Mouse (Mus musculus): ENCODE results near the gene Fxyd5.
A peak's percentile ranks its signal among the peaks of the same experiment; 100 is the strongest.

The Fxyd5 gene

DNA sequence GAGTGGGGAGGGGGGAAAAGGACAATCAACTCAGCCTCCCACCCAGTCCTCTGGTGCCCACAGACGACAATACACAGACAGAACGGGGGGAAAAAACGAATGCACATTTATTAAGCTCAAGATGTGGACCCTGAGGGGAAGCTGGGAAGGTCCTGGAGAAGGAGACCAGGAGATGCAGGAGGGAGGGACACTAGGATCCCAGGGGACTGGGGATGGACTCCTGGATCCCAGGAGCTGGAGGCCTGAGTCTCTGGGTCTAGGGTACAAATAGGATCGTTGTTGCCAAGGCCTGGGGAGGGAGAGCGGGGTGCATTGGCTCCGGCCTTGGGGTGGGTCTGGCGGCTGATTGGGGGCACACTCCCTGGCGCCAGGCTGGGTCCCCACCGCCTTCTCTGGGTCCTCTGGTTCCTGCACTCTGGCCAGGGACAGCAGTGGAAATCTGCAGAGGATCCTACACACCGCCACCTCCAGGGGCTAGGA lies at the start of gene Fxyd5:
Gene Fxyd5 (minus strand): TSS at position 51 of the 480 bp plus-strand sequence.
- no peak for DNase-seq

GRCm38 (mm10) chr7:31089721-31090120 lies 47.4 kb upstream of the Fxyd5 start:
- DNase-seq: no peak

- DNase-seq: no peak
These were observed 45.9 kb upstream of the Fxyd5 start for GRCm38 (mm10) chr7:31088206-31088605.

- no peak for DNase-seq
These were observed 45.0 kb upstream of the Fxyd5 start for GRCm38 (mm10) chr7:31087262-31087661.

GRCm38 (mm10) chr7:31086175-31086755 lies 44.0 kb upstream of the Fxyd5 start:
- no peak for DNase-seq

- DNase-seq: peak; percentile 65
These were observed 42.9 kb upstream of the Fxyd5 start for GRCm38 (mm10) chr7:31085171-31085570.

DNA sequence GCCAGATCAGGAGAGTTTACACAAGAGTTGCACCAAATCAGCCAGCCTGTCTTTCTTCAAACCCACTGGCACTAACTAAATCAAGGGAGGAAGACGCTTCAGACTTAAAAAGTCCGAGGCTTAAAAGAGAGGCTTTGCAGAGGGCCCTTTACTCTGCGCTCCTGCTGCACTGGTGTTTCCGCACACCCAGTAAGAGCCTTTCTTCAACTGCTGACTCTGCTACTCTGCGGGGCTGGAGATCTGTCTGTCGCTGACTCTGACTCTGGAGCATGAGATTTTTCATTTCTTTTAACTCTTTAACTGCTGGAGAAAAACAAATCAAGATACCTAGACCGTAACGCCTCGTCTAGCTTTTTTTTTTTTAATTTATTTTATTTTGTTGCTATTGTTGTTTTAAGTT lies 41.9 kb upstream of the Fxyd5 start:
- no peak for DNase-seq

DNA sequence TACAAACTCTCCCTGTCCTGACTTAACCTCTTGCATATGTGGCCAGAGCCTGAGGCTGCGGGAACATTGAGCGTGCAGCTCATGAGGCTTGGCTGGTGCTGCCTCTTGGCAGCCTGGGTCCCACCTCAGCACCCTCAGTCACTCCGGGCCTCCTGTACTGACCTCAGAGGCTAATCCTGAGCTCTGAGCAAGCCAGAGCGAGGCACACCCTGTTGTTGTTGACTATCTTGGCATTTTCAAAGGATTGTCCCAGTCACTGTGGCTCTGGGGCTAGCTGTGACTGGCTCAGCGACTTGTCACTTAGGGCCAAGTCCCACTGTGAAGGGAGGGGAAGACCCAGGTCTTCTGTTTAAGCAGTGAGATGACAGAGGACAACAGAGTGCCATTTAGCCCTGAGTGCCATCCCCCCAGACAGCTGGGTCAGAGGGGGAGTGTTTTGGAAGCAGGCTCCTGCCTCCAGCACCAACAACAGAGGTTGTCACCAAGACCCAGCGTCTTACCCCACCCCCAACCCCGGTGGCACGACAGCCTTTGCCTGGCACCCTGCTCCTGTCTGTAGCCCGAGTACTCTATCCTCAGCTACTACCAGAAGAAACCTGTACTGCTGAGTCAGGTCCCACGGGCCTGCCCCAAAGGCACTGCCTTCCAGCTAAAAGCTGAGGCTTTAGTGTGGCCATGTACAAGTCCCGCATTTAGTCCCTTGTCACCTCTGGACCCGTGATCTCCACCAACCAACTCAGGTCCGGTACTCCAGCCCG lies 40.7 kb upstream of the Fxyd5 start:
- peak; percentile 60 for DNase-seq

DNA sequence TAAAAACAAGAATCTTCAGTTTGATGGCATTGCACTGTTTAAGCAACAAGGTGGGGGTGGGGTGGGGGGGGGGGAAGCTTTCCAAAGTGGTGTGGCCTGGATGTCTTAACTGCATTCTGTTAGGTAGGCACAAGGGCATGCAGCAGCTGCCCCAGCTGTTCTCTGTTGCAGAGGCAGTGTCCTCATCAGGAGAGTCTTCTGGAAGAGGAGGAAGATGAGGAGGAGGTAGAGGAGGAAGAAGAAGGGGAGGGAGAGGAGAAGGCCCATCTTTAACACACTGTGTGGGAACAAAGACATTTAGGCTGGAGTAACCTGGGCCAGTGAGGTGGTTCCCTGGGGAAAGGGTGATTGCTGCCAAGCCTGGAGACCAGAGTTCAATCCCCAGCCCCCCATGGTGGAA lies 39.8 kb upstream of the Fxyd5 start:
- no peak for DNase-seq

- DNase-seq: no peak
These were observed 38.8 kb upstream of the Fxyd5 start for GRCm38 (mm10) chr7:31081106-31081505.

DNA sequence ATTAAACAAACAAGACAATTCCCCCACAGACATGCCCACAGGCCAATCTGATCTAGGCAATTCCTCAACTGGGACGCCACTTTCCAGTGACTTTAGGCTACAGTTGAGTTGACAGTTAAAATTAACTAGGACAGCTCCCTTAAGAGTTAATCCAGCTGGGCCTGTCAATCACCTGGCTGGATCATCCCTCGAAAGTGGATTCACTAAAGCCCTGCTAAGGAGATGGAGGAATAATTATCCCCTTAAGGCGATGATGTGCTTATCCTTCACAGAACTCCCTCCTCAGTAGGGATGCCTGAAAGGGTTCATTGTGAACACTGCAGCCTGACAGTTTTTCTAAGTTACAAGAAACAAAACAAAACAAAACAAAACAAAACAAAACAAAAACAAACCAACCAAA lies 38.3 kb upstream of the Fxyd5 start:
- no peak for DNase-seq

DNA sequence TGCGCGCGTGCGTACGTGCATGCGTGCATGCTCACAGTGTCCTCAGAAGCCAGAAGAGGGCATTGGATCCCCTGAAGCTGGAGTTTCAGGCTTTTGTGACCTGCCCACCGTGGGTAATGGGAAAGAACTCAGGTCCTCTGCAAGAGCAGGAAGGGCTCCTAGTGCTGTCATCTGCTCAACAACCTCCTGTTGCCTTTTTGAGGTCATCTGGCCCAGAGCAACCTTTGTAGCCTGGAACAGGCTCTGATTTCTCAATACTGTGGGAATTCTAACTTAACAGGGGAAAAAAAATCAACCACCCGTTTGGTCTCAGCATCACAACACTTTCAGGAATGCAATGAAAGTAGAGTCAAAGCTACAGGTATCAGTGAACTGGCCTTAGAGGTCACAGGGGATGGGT lies 37.4 kb upstream of the Fxyd5 start:
- no peak for DNase-seq

GRCm38 (mm10) chr7:31077885-31078445 lies 35.7 kb upstream of the Fxyd5 start:
- DNase-seq: peak; percentile 76

DNA sequence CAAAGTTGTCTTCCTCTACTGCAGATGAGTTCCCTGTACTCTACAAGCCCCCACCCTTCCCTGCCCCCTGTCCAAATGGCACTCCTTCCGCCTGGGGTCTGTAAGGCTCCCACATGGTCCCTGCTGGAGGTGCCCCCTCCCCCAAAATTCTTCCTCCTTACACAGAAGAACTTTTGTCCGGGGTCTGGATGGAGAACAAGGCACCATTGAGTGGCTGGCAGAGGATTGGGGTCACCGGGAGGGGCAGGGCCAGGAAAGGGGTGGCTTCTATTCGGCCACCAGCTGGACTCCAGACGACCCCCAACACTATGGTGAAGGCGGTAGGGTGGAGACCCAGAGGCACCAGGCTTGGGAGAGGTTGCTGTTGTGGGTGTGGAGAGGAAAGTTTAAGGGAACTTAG lies 35.2 kb upstream of the Fxyd5 start:
- DNase-seq: no peak

- no peak for DNase-seq
These were observed 34.2 kb upstream of the Fxyd5 start, which contains the start of gene Fxyd3 for GRCm38 (mm10) chr7:31076492-31076891. Gene Fxyd3 (minus strand): TSS chr7:31076704.

DNA sequence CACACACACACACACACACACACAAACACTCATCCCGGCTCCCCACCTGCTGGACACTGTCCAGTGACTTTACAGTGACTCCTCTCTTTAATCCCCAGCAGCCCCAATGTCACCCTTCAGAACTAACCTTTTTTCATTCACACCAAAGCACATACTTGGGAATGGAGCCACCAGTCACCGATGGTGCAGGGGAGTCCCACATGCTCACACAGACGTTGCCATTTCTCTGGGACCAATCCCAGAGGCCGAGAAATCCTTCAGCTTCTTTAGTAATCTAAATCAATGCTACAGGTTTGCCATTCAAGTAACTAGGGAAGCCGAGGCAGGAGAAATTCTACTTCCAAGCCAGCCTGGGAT lies 32.4 kb upstream of the Fxyd5 start:
- DNase-seq: no peak

DNA sequence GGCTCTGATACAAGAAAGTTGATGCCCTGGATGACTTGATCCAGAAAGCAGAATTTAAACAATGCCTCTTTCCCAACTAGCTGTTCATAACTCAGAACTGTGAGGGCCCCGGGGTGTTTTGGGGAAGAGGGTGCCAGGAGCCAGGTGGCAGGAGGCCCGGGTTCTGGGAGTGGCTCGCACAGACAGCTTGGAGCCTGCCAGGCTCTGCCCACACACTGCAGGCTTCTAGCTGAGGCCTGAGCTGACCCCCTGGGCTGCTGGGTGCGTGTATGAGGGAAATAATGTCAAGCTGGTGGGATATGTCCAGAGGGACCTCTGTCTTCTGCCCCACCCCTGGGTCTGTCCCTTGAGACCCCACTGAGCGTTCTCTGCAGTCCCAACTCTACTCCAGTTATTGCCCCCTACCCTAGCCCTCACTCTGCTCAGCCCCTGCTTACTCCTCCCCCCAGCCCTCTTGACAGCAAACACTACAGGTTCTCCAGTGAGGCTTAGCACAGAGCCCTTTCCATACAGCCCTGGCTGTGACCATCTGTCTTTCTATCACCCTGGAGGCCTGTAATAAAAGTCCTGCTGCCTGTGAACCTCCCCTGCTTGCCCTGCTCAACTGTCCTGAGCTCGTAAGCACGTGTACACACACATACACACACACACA lies 31.9 kb upstream of the Fxyd5 start:
- no peak for DNase-seq

- DNase-seq: no peak
These were observed 31.3 kb upstream of the Fxyd5 start for GRCm38 (mm10) chr7:31073546-31073945.

DNA sequence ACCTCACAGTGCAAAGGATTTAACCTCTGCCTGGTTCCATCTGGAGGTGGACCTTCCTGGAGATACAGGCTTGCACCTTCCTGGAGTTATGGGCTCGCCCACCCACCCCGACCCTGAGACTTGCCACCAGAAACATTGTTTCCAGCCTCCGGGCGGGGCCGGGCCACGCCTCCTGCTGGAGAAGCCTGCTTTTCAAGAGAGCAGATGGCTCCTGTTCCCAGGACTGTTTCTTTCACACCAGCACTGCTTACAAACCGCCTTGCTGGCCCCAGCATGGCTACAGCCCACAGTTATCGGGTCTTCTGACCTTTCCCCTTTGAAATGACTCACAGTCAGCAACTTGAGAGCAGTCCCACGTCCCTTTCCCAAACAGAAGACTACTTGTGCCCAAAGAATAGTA lies 30.0 kb upstream of the Fxyd5 start:
- DNase-seq: no peak

- DNase-seq: no peak
These were observed 28.0 kb upstream of the Fxyd5 start for GRCm38 (mm10) chr7:31070324-31070723.

DNA sequence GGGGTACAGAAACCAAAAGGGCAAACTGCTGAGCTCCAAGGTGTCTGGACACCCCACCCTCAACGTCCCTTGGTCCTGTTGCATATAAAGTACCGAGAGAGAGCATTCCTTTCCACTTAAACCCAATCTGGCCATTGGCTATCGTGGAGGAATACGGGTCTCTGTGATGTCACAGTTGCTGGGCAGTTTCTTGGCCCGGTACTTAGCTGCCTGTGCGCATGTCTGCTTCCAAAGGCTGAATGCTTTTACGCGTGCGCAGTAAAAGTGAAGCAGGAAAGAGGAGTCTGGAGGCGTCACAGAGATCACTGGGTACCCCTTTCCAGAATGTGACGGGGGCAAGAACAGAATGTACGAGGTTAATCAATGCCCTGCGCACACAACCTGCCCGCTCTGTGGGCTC lies 27.2 kb upstream of the Fxyd5 start:
- DNase-seq: peak; percentile 20

GRCm38 (mm10) chr7:31067836-31068235 lies 25.6 kb upstream of the Fxyd5 start:
- DNase-seq: peak; percentile 71

GRCm38 (mm10) chr7:31063074-31063560 lies 20.8 kb upstream of the Fxyd5 start:
- no peak for DNase-seq

GRCm38 (mm10) chr7:31060621-31061010 lies 18.3 kb upstream of the Fxyd5 start:
- no peak for DNase-seq

All from lung, postnatal 10 days (tissue).